Mouse (Mus musculus): ENCODE data around the gene Nt5c3b.

- TF ChIP-seq HCFC1 (IDR thresholded peaks at IDR 0.05; ENCODE audit: borderline replicate concordance, insufficient read depth, low read length) (no peak), ZNF384 (IDR thresholded peaks at IDR 0.05; ENCODE audit: low read depth, low read length) (no peak), MAFK (IDR thresholded peaks at IDR 0.05; ENCODE audit: insufficient read depth, low read depth, low read length) (no peak), ZC3H11A (IDR thresholded peaks at IDR 0.05; ENCODE audit: borderline replicate concordance, low read depth, low read length) (no peak), CHD2 (IDR thresholded peaks at IDR 0.05; ENCODE audit: low read depth, low read length) (no peak)
Observed at GRCm38 (mm10) chr11:100378446-100378845, 63.2 kb downstream of the Nt5c3b start.
